Mouse (Mus musculus): ENCODE data around the gene Arid3b. TPM values are rescaled to one million over a fixed set of nuclear protein-coding genes. Genes with fewer than 3 reads are reported as not detected.

Gene Arid3b
- total RNA-seq, 1 experiment from 2014 or later: 3.9 TPM

DNA sequence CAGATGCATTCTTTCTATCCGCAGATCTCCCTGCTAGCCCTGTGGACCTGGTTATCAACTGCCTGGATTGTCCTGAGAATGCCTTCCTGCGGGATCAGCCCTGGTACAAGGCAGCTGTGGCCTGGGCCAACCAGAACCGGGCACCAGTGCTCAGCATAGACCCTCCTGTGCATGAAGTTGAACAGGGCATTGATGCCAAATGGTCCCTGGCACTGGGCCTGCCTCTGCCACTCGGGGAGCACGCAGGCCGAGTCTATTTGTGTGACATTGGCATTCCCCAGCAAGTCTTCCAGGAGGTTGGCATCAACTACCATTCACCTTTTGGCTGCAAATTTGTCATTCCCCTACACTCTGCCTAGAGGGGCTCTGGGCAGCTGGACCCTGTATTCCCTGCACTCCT lies 88.5 kb downstream of the Arid3b start:
- no peak for DNase-seq

DNA sequence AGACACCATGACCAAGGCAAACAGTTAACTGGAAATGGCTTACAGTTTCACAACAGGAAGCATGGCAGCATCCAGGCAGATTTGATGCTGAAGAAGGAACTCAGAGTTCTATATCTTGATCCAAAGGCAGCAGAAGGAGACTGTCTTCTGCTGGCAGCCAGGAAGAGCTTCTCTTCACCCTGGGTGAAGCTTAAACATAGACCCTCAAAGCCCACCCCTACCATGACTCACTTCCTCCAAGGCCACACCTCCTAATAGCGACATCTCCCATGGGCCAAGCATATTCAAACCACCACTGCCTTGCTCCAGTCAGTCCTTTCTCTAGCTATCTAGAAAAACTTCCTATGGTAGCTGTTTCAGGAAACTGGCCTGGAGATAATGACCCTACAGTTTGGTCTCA lies 89.5 kb downstream of the Arid3b start:
- DNase-seq: no peak

DNA sequence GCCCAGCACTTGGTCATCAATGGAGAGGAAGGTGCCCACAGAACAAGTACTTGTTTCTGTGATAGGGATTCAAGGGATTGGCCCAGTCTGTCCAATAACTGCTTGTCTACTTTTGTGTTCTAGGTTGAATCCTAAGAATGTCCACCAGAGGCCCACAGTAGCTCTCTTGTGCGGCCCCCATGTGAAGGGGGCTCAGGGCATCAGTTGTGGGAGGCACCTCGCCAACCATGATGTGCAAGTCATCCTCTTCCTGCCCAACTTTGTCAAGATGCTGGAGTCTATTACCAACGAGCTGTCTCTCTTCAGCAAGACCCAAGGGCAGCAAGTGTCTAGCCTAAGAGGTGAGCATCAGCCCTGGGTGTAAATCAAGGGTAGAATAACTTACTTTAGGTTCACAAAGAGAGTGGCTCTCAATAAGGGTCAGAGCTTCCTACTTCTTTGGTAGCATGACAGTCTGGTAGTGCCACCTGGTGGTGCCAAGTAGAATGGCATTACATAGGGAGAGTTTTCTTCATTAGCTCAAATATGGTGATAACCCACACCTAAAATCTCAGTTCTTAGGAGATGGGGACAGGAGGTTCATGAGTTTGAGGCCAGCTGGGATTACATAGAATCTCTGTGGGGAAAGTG lies 92.0 kb downstream of the Arid3b start:
- DNase-seq: no peak

Other genes starting within 250 kb of the Arid3b start
- gene Ulk3, start 247.3 kb downstream of the Arid3b start, total RNA-seq (2021): 18.3 and 27.5 TPM in 2 replicates
- not detected in 2 replicates for gene Cplx3, start 230.5 kb downstream of the Arid3b start, total RNA-seq (2021)
- gene Lman1l, start 216.0 kb downstream of the Arid3b start, total RNA-seq (2021): not detected in 2 replicates
- 70.4 and 105 TPM in 2 replicates for gene Csk, start 183.2 kb downstream of the Arid3b start, total RNA-seq (2021)
- 5.5 TPM in 1 of 2 replicates, not detected in the other for gene Cyp1a2, start 153.1 kb downstream of the Arid3b start, total RNA-seq (2021)
- gene Cyp1a1, start 148.9 kb downstream of the Arid3b start, total RNA-seq (2021): 0.12 and 0.57 TPM in 2 replicates
- gene Edc3, start 128.3 kb downstream of the Arid3b start, total RNA-seq (2021): 10.5 and 11.2 TPM in 2 replicates
- gene Clk3, start 70.9 kb downstream of the Arid3b start, total RNA-seq (2021): 71.1 and 91.1 TPM in 2 replicates
- gene Ubl7, start 74.2 kb upstream of the Arid3b start, total RNA-seq (2021): 82.7 and 89.0 TPM in 2 replicates
- 8.6 and 8.8 TPM in 2 replicates for gene Sema7a, start 103.3 kb upstream of the Arid3b start, total RNA-seq (2021)
- gene Cyp11a1, start 169.6 kb upstream of the Arid3b start, total RNA-seq (2021): 6,596 and 7,089 TPM in 2 replicates
- 1.6 and 2.1 TPM in 2 replicates for gene Stra6, start 227.0 kb upstream of the Arid3b start, total RNA-seq (2021)